Mouse (Mus musculus): ENCODE measurements around the gene Purb.

DNA sequence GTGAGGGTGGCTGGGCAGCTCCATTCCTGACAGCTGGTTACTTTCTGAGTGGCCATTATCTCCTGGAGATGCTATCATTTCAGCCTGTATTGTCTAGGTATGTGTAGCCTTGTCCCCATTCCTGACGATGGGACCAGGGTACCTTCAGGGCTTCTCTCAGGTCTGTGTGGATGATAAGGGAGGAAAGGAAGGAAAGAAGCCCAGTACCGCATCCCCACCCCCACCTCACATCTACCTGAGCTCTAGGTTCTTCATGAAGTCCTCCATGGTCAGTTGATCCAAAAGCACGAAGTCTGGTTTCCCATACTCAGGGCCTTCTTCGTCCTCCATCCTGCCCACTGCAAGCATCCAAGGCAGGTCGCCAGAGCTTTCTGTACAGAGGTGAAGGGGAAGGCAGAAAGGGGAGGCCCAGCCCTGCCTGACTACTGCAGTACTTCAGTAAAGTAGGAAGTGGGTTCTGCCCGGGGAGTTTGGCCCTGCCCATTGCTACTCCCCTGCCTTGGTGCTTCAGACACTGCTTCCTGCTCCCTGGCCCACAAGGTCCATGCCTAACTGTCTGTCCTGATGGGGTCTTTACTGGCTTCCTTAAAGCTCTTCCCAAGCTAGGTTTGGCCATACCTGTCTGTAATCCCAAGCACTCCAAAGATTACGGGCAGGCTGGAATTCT is 44.9 kb upstream of the Purb start, which contains the start of gene Myo1g:
- TF ChIP-seq FOSL1 (IDR thresholded peaks at IDR 0.05; ENCODE audit: insufficient read depth, low read length, poor library complexity, severe bottlenecking) (no peak), CTCF (IDR thresholded peaks at IDR 0.05; ENCODE audit: control insufficient read depth, insufficient read depth, insufficient read length) (no peak), MYOG (IDR thresholded peaks at IDR 0.05; ENCODE audit: control insufficient read depth, extremely low read depth, insufficient read length) (no peak)
